22 mouse cellular contexts compared by ENCODE assay signal in the genomic region with DNA sequence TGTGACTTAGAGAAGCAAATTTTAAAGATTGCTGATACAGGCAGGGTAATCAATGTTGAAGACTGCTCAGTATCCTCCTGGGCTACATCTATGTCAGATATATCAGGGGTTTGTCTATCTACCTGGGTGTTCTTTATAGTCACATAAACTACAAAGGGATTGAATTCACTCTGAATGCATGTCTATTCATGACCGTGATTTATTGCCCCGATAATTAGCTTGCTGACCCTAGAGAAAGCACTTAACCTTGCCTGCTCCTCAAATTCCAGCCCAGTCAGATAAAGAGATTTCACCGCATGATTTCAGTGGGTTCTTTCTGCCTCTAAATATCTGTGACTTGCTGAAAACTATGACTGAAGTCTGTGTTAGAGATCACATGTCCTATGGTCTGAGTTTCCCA. TPM values are rescaled to one million over a fixed set of nuclear protein-coding genes. Genes with fewer than 3 reads are reported as not detected.
A peak's percentile ranks its signal among the peaks of the same experiment; 100 is the strongest.
DNase-seq lines count a peak whose midpoint lies in the region; ATAC-seq lines count a peak whose summit lies in the region.
"Had no signal": no experiment of that assay in that cellular context is flagged by ENCODE, and none has a peak within 500 bp of the region (broad histone marks: within the 10 kb centered on the region; RNA-seq: fewer than 3 reads in every experiment).

No protein-coding gene starts in this region.

- H3K4me3 ChIP-seq in kidney, embryonic 16.5 days (ENCODE audit: low read length) = no peak overlapping the region
- H3K4me3 ChIP-seq in neural tube, embryonic 12.5 days = no peak overlapping the region
- no peak overlapping the region for H3K4me3 ChIP-seq in midbrain, embryonic 16.5 days (ENCODE audit: low read depth, low read length)
- H3K4me3 ChIP-seq: embryonic facial prominence, embryonic 13.5 days; forebrain, embryonic 12.5 days; heart, adult 2 months; heart, embryonic 15.5 days; hindbrain, embryonic 15.5 days had no signal

- DNase-seq in kidney, adult 9 months = no peak
- DNase-seq in neural tube, embryonic 10.5 days (ENCODE audit: extremely low spot score, low spot score) = no peak
- DNase-seq in embryo, embryonic 11.5 days (ENCODE audit: low read depth, low spot score) = peak; percentile 37
- DNase-seq in mesoderm, embryonic 11.5 days (ENCODE audit: low read depth, low spot score) = peak; percentile 80
- DNase-seq: adrenal gland, adult 8-10 months; adrenal gland, postnatal 36 days; cerebellum, adult 11 months; cerebellum, adult 8-10 months; cerebellum, postnatal 14 days; gastrocnemius, postnatal 14 days; heart, adult 2 months; heart, postnatal 14 days had no signal

- no peaks in the 10 kb centered on the region for H3K36me3 ChIP-seq in kidney, embryonic 16.5 days (ENCODE audit: insufficient read depth, low read length)
- no peaks in the 10 kb centered on the region for H3K36me3 ChIP-seq in neural tube, embryonic 12.5 days
- no peaks in the 10 kb centered on the region for H3K36me3 ChIP-seq in midbrain, embryonic 16.5 days (ENCODE audit: control insufficient read depth, insufficient read depth, low read length)
- H3K36me3 ChIP-seq: embryonic facial prominence, embryonic 13.5 days; forebrain, embryonic 12.5 days; heart, embryonic 15.5 days; hindbrain, embryonic 15.5 days had no signal

- H3K9me3 ChIP-seq in kidney, embryonic 16.5 days (ENCODE audit: low read length) = no peaks in the 10 kb centered on the region
- no peaks in the 10 kb centered on the region for H3K9me3 ChIP-seq in neural tube, embryonic 12.5 days
- H3K9me3 ChIP-seq in midbrain, embryonic 16.5 days (replicated peaks; ENCODE audit: control insufficient read depth, low read length, poor library complexity, severe bottlenecking) = no peaks in the 10 kb centered on the region
- H3K9me3 ChIP-seq: embryonic facial prominence, embryonic 13.5 days; forebrain, embryonic 12.5 days; heart, embryonic 15.5 days; hindbrain, embryonic 15.5 days had no signal

- H3K27ac ChIP-seq in kidney, embryonic 16.5 days (ENCODE audit: low read length) = no peak overlapping the region
- no peak overlapping the region for H3K27ac ChIP-seq in neural tube, embryonic 12.5 days
- H3K27ac ChIP-seq in midbrain, embryonic 16.5 days (ENCODE audit: low read length) = no peak overlapping the region
- H3K27ac ChIP-seq: embryonic facial prominence, embryonic 13.5 days; forebrain, embryonic 12.5 days; heart, adult 2 months; heart, embryonic 15.5 days; hindbrain, embryonic 15.5 days had no signal

- 29% methylated on average over 3 of the region's 3 CpGs for WGBS in kidney, embryonic 16.5 days
- WGBS in neural tube, embryonic 12.5 days = 33% methylated on average over 3 of the region's 3 CpGs
- WGBS in midbrain, embryonic 16.5 days = 71% methylated on average over 3 of the region's 3 CpGs

- H3K27me3 ChIP-seq in kidney, embryonic 16.5 days (ENCODE audit: insufficient read depth, low read length) = no peaks in the 10 kb centered on the region
- no peaks in the 10 kb centered on the region; the same call in 1 of the 2 replicates for H3K27me3 ChIP-seq in neural tube, embryonic 12.5 days (replicated peaks)
- no peaks in the 10 kb centered on the region for H3K27me3 ChIP-seq in midbrain, embryonic 16.5 days (ENCODE audit: control insufficient read depth, insufficient read depth, low read depth, low read length)
- H3K27me3 ChIP-seq: forebrain, embryonic 12.5 days; heart, embryonic 15.5 days; hindbrain, embryonic 15.5 days had no signal

- no peak overlapping the region for H3K9ac ChIP-seq in kidney, embryonic 16.5 days (replicated peaks; ENCODE audit: low read length)
- H3K9ac ChIP-seq in neural tube, embryonic 12.5 days = no peak overlapping the region
- no peak overlapping the region for H3K9ac ChIP-seq in midbrain, embryonic 16.5 days (ENCODE audit: low read depth, low read length)
- H3K9ac ChIP-seq: embryonic facial prominence, embryonic 13.5 days; forebrain, embryonic 12.5 days; heart, embryonic 15.5 days; hindbrain, embryonic 15.5 days had no signal

- H3K4me2 ChIP-seq in kidney, embryonic 16.5 days (replicated peaks; ENCODE audit: low read depth, low read length) = no peak overlapping the region
- no peak overlapping the region for H3K4me2 ChIP-seq in neural tube, embryonic 12.5 days (replicated peaks)
- H3K4me2 ChIP-seq in midbrain, embryonic 16.5 days (ENCODE audit: low read length) = no peak overlapping the region
- H3K4me2 ChIP-seq: embryonic facial prominence, embryonic 13.5 days; forebrain, embryonic 12.5 days; heart, embryonic 11.5 days; heart, embryonic 15.5 days; hindbrain, embryonic 15.5 days had no signal

- ATAC-seq in kidney, embryonic 16.5 days (ENCODE audit: low FRiP score, low TSS enrichment) = peak; percentile 51; the same call in 1 of the 2 replicates
- ATAC-seq in neural tube, embryonic 12.5 days (ENCODE audit: low FRiP score, low read depth) = 0 out of 2 replicates have a peak, but pooled peaks have one; percentile 25
- no peak for ATAC-seq in cerebellum, adult (ENCODE audit: insufficient number of reproducible peaks, low FRiP score, low TSS enrichment)
- no peak for ATAC-seq in midbrain, embryonic 16.5 days
- ATAC-seq: forebrain, embryonic 16.5 days had no signal

- 0 out of 2 replicates have a peak, but pooled peaks cover 2% of the 10 kb centered on the region for H3K4me1 ChIP-seq in kidney, embryonic 16.5 days (ENCODE audit: insufficient read depth, low read length)
- H3K4me1 ChIP-seq in neural tube, embryonic 12.5 days = 0 out of 2 replicates have a peak, but pooled peaks cover 6% of the 10 kb centered on the region
- no peaks in the 10 kb centered on the region for H3K4me1 ChIP-seq in midbrain, embryonic 16.5 days (ENCODE audit: control insufficient read depth, insufficient read depth, low read length)
- H3K4me1 ChIP-seq: forebrain, embryonic 12.5 days; heart, embryonic 15.5 days; hindbrain, embryonic 15.5 days had no signal

RNA-seq across cellular contexts. Expression of a gene that starts 35.6 kb away (rescaled TPM):
- polyA plus RNA-seq in kidney, embryonic 16.5 days (2015; fragmentation: Nextera tagmentation; extraction: Ambion mirVana) = 23.4 and 24.0 TPM in 2 replicates
- polyA plus RNA-seq in neural tube, embryonic 12.5 days (2016; fragmentation: Nextera tagmentation; extraction: Ambion mirVana) = 32.6 and 39.2 TPM in 2 replicates
- polyA plus RNA-seq in midbrain, embryonic 16.5 days (2015; fragmentation: Nextera tagmentation; extraction: Ambion mirVana) = 2.7 and 2.8 TPM in 2 replicates

Comparison
In these comparisons a context has a peak if more than half of its experiments do, and no peak if none do; other contexts are left out.
1. ATAC-seq: peak in kidney, embryonic 16.5 days (single experiment) and neural tube, embryonic 12.5 days (single experiment); none in cerebellum, adult (single experiment) and midbrain, embryonic 16.5 days (single experiment).
2. DNase-seq: peak in embryo, embryonic 11.5 days (single experiment) and mesoderm, embryonic 11.5 days (single experiment); none in kidney, adult 9 months (single experiment) and neural tube, embryonic 10.5 days (single experiment).